Mouse (Mus musculus) MEL (cell line): ENCODE measurements around the gene Bdh1. TPM values are rescaled to one million over a fixed set of nuclear protein-coding genes. Genes with fewer than 3 reads are reported as not detected.

Experiments used
- DNase-seq: peaks from one replicate; pipeline ENCODE4 v3.0.0; 2011; ENCODE audit warnings: low read depth, low spot score
- H3K27ac ChIP-seq: 2 replicates; pipeline ENCODE4 v1.5.1; 2012; ENCODE audit warnings: low read depth, mild to moderate bottlenecking, control low read depth, low read length, moderate library complexity; ENCODE audit not compliant: control insufficient read depth
- H3K27me3 ChIP-seq, 2 experiments: fragments of 150-350 bp in 1 of 2; sonication (generic) in 1 of 2; 2 replicates each; pipeline ENCODE4 v1.6.1; 2012; ENCODE audit warnings: low read length in 2 of 2, mild to moderate bottlenecking in 2 of 2, improper control_type of control experiment in 1 of 2, moderate library complexity in 1 of 2; ENCODE audit not compliant: insufficient read depth in 2 of 2, control insufficient read depth in 1 of 2
- H3K36me3 ChIP-seq, 2 experiments: 2 replicates each; pipeline ENCODE4 v1.6.1; 2012 to 2014; ENCODE audit warnings: low read length in 2 of 2, improper control_type of control experiment in 1 of 2, inconsistent platforms in 1 of 2, mild to moderate bottlenecking in 1 of 2; ENCODE audit not compliant: insufficient read depth in 2 of 2, control insufficient read depth in 1 of 2
- H3K4me1 ChIP-seq, 2 experiments: fragments of 150-350 bp in 1 of 2; sonication (generic) in 1 of 2; 2 replicates each; pipeline ENCODE4 v1.6.1; 2012; ENCODE audit warnings: low read length in 2 of 2, improper control_type of control experiment in 1 of 2, mild to moderate bottlenecking in 1 of 2; ENCODE audit not compliant: insufficient read depth in 2 of 2, control insufficient read depth in 1 of 2
- H3K4me3 ChIP-seq, 2 experiments: fragments of 150-350 bp in 1 of 2; sonication (generic) in 1 of 2; 2 replicates each; pipeline ENCODE4 v1.5.1; 2012; ENCODE audit warnings: low read depth in 2 of 2, low read length in 2 of 2, mild to moderate bottlenecking in 2 of 2, moderate library complexity in 2 of 2, control low read depth in 1 of 2, improper control_type of control experiment in 1 of 2; ENCODE audit not compliant: control insufficient read depth in 1 of 2, insufficient read depth in 1 of 2
- H3K79me2 ChIP-seq: 2 replicates; pipeline ENCODE4 v1.6.1; 2012; ENCODE audit warnings: mild to moderate bottlenecking, low read length, moderate library complexity; ENCODE audit not compliant: control insufficient read depth, poor library complexity, insufficient read depth
- H3K9ac ChIP-seq: 2 replicates; pipeline ENCODE4 v1.6.1; 2012; ENCODE audit warnings: low read depth, mild to moderate bottlenecking, control low read depth, low read length, moderate library complexity; ENCODE audit not compliant: control insufficient read depth, poor library complexity, severe bottlenecking
- H3K9me3 ChIP-seq: fragments of 150-350 bp; sonication (generic); replicated peaks from 2 replicates; pipeline ENCODE4 v1.6.1; 2012; ENCODE audit warnings: mild to moderate bottlenecking, low read length, improper control_type of control experiment, moderate library complexity; ENCODE audit not compliant: insufficient read depth
- BHLHE40 ChIP-seq: IDR thresholded peaks from 2 replicates; pipeline ENCODE4 v1.6.1; 2012; ENCODE audit warnings: low read depth, mild to moderate bottlenecking, inconsistent platforms, low read length, improper control_type of control experiment, borderline replicate concordance
- CHD1 ChIP-seq: IDR thresholded peaks from 2 replicates; pipeline ENCODE4 v1.6.1; 2012; ENCODE audit warnings: low read depth, mild to moderate bottlenecking, inconsistent platforms, low read length, improper control_type of control experiment
- CTCF ChIP-seq, 3 experiments: IDR thresholded peaks in 2 of 3; conservative IDR thresholded peaks in 1 of 3; 2 replicates each; pipeline ENCODE4 v1.5.1; 2011 to 2012; ENCODE audit warnings: low read length in 3 of 3, low read depth in 2 of 3, mild to moderate bottlenecking in 2 of 3, improper control_type of control experiment in 1 of 3, inconsistent platforms in 1 of 3, mixed read lengths in 1 of 3, moderate library complexity in 1 of 3; ENCODE audit not compliant: control insufficient read depth in 1 of 3, insufficient read depth in 1 of 3, poor library complexity in 1 of 3, severe bottlenecking in 1 of 3
- EP300 ChIP-seq, 2 experiments: IDR thresholded peaks; 2 replicates each; pipeline ENCODE4 v1.6.1; 2011; ENCODE audit warnings: improper control_type of control experiment in 2 of 2, low read length in 2 of 2, low read depth in 1 of 2, mild to moderate bottlenecking in 1 of 2
- ETS1 ChIP-seq: IDR thresholded peaks from 2 replicates; pipeline ENCODE4 v1.6.1; 2012; ENCODE audit warnings: low read depth, mild to moderate bottlenecking, inconsistent platforms, low read length, improper control_type of control experiment, moderate library complexity
- HCFC1 ChIP-seq: IDR thresholded peaks from 2 replicates; pipeline ENCODE4 v1.6.1; 2012; ENCODE audit warnings: low read depth, mild to moderate bottlenecking, inconsistent platforms, low read length, improper control_type of control experiment, moderate library complexity
- MAX ChIP-seq: IDR thresholded peaks from 2 replicates; pipeline ENCODE4 v1.6.1; 2011; ENCODE audit warnings: low read length, improper control_type of control experiment
- MAZ ChIP-seq: IDR thresholded peaks from 2 replicates; pipeline ENCODE4 v1.6.1; 2012; ENCODE audit warnings: low read depth, mild to moderate bottlenecking, inconsistent platforms, low read length, improper control_type of control experiment
- MXI1 ChIP-seq: IDR thresholded peaks from 2 replicates; pipeline ENCODE4 v1.6.1; 2011; ENCODE audit warnings: mild to moderate bottlenecking, low read depth, low read length, improper control_type of control experiment
- MYB ChIP-seq: IDR thresholded peaks from 2 replicates; pipeline ENCODE4 v1.6.1; 2011; ENCODE audit warnings: mild to moderate bottlenecking, low read depth, low read length, improper control_type of control experiment
- NELFE ChIP-seq: IDR thresholded peaks from 2 replicates; pipeline ENCODE4 v1.6.1; 2011; ENCODE audit warnings: low read depth, low read length, improper control_type of control experiment
- NRF1 ChIP-seq: IDR thresholded peaks from 2 replicates; pipeline ENCODE4 v1.6.1; 2014; ENCODE audit warnings: low read depth, mild to moderate bottlenecking, inconsistent platforms, low read length, improper control_type of control experiment, moderate library complexity; ENCODE audit not compliant: poor library complexity, insufficient read depth, severe bottlenecking
- POLR2AphosphoS5 ChIP-seq: IDR thresholded peaks from 2 replicates; pipeline ENCODE4 v1.6.1; 2012; ENCODE audit warnings: low read depth, borderline replicate concordance, mild to moderate bottlenecking, inconsistent platforms, low read length, moderate library complexity, mixed read lengths
- RAD21 ChIP-seq: IDR thresholded peaks from 2 replicates; pipeline ENCODE4 v1.6.1; 2011; ENCODE audit warnings: mild to moderate bottlenecking, low read depth, low read length, improper control_type of control experiment
- RCOR1 ChIP-seq: IDR thresholded peaks from 2 replicates; pipeline ENCODE4 v1.6.1; 2012; ENCODE audit warnings: low read depth, mild to moderate bottlenecking, inconsistent platforms, low read length, improper control_type of control experiment
- SMC3 ChIP-seq: IDR thresholded peaks from 2 replicates; pipeline ENCODE4 v1.6.1; 2011; ENCODE audit warnings: low read depth, low read length, improper control_type of control experiment
- TAL1 ChIP-seq: IDR thresholded peaks from 2 replicates; pipeline ENCODE4 v1.6.1; 2012; ENCODE audit warnings: mild to moderate bottlenecking, inconsistent platforms, low read length, moderate library complexity, mixed read lengths
- UBTF ChIP-seq: IDR thresholded peaks from 2 replicates; pipeline ENCODE4 v1.6.1; 2012; ENCODE audit warnings: low read depth, mild to moderate bottlenecking, inconsistent platforms, low read length, improper control_type of control experiment, moderate library complexity, borderline replicate concordance; ENCODE audit not compliant: insufficient read depth
- USF1 ChIP-seq: IDR thresholded peaks from 2 replicates; pipeline ENCODE4 v1.6.1; 2014; ENCODE audit warnings: low read depth, mild to moderate bottlenecking, inconsistent platforms, low read length, improper control_type of control experiment, moderate library complexity
- USF2 ChIP-seq, 2 experiments: IDR thresholded peaks; 2 replicates each; pipeline ENCODE4 v1.6.1; 2011 to 2012; ENCODE audit warnings: improper control_type of control experiment in 2 of 2, low read length in 2 of 2, borderline replicate concordance in 1 of 2, inconsistent platforms in 1 of 2, low read depth in 1 of 2, mild to moderate bottlenecking in 1 of 2; ENCODE audit not compliant: insufficient read depth in 1 of 2
- ZC3H11A ChIP-seq: IDR thresholded peaks from 2 replicates; pipeline ENCODE4 v1.6.1; 2012; ENCODE audit warnings: low read depth, mild to moderate bottlenecking, inconsistent platforms, low read length, improper control_type of control experiment
- ZKSCAN1 ChIP-seq: IDR thresholded peaks from 2 replicates; pipeline ENCODE4 v1.6.1; 2012; ENCODE audit warnings: low read depth, mild to moderate bottlenecking, inconsistent platforms, low read length, improper control_type of control experiment, moderate library complexity
- ZMIZ1 ChIP-seq: IDR thresholded peaks from 2 replicates; pipeline ENCODE4 v1.6.1; 2012; ENCODE audit warnings: low read depth, mild to moderate bottlenecking, inconsistent platforms, low read length, improper control_type of control experiment, moderate library complexity
- ZNF384 ChIP-seq: IDR thresholded peaks from 2 replicates; pipeline ENCODE4 v1.6.1; 2012; ENCODE audit warnings: low read depth, mild to moderate bottlenecking, inconsistent platforms, low read length, improper control_type of control experiment
- polyA plus RNA-seq, 2 experiments: library from polyadenylated mRNA; stranded (reverse) in 1 of 2; unstranded in 1 of 2; fragments of >175 nt in 1 of 2; fragments of >200 nt in 1 of 2; gene quantifications; 2 replicates each; pipeline versions ENCODE4 v1.2.1 to v1.2.4; 2012; ENCODE audit warnings: low replicate concordance in 2 of 2, low read depth in 1 of 2; ENCODE audit not compliant: insufficient read length in 2 of 2, insufficient read depth in 1 of 2, missing spikeins in 1 of 2
- total RNA-seq: library from RNA; depleted of rRNA; stranded (reverse); fragments of 300-350 nt; gene quantifications from 2 replicates; pipeline ENCODE4 v1.2.3, GENCODE M21; 2012

Gene Bdh1
- total and polyA plus RNA-seq, 3 experiments, result 67.5 to 187 TPM; not detected in 1

GRCm38 (mm10) chr16:31451235-31451634 is 29.2 kb downstream of the Bdh1 start:
- H3K27ac ChIP-seq, result no peak overlapping the region
- no peaks in the 10 kb centered on the region for H3K9me3 ChIP-seq
- H3K36me3 ChIP-seq, result peaks cover 0 to 2% of the 10 kb centered on the region in 2 experiments; a peak in 1 of 4 replicates
- TF ChIP-seq MXI1 (no peak), MAZ (no peak), USF2 (IDR thresholded peaks at IDR 0.05; ENCODE audit: borderline replicate concordance in 1 of 2, insufficient read depth in 1 of 2, low read depth in 1 of 2, low read length in 2 of 2) (no peak), USF1 (no peak), ETS1 (no peak), MAX (no peak), RAD21 (no peak), NELFE (no peak), SMC3 (no peak), ZC3H11A (no peak), BHLHE40 (no peak), CTCF (IDR thresholded peaks at IDR 0.05 in 2 of 3, conservative IDR thresholded peaks at IDR 0.05 in 1 of 3; ENCODE audit: control insufficient read depth in 1 of 3, insufficient read depth in 1 of 3, low read depth in 2 of 3, low read length in 3 of 3, poor library complexity in 1 of 3, severe bottlenecking in 1 of 3) (no peak), HCFC1 (no peak)
- no peaks in the 10 kb centered on the region for H3K4me1 ChIP-seq
- no peak overlapping the region for H3K9ac ChIP-seq
- no peaks in the 10 kb centered on the region for H3K79me2 ChIP-seq
- DNase-seq, result no peak
- H3K4me3 ChIP-seq, result no peak overlapping the region
- H3K27me3 ChIP-seq, result no peaks in the 10 kb centered on the region

GRCm38 (mm10) chr16:31452467-31452866 is 30.4 kb downstream of the Bdh1 start:
- Histone ChIP-seq H3K79me2 (no peaks in the 10 kb centered on the region), H3K36me3 (peaks cover 0 to 2% of the 10 kb centered on the region in 2 experiments; a peak in 1 of 4 replicates), H3K27ac (no peak overlapping the region), H3K4me3 (no peak overlapping the region), H3K4me1 (no peaks in the 10 kb centered on the region), H3K27me3 (no peaks in the 10 kb centered on the region), H3K9me3 (no peaks in the 10 kb centered on the region), H3K9ac (no peak overlapping the region)
- no peak for DNase-seq
- TF ChIP-seq NELFE, result no peak
- no peak for TF ChIP-seq MYB
- no peak for TF ChIP-seq BHLHE40
- no peak for TF ChIP-seq SMC3
- no peak for TF ChIP-seq RCOR1
- TF ChIP-seq UBTF, result no peak
- no peak for TF ChIP-seq MAX
- TF ChIP-seq RAD21, result no peak
- no peak for TF ChIP-seq ZKSCAN1
- no peak for TF ChIP-seq ZMIZ1
- TF ChIP-seq ZNF384, result no peak
- no peak for TF ChIP-seq EP300 (IDR thresholded peaks at IDR 0.05; ENCODE audit: low read depth in 1 of 2, low read length in 2 of 2)
- no peak for TF ChIP-seq CHD1
- no peak for TF ChIP-seq TAL1
- no peak for TF ChIP-seq NRF1
- TF ChIP-seq POLR2AphosphoS5, result no peak
